Mouse (Mus musculus) kidney, adult 11 months (tissue): ENCODE measurements at regions not wholly inside any gene's neighbourhood (a gene's known extent, or its start where the extent isn't known, plus 50 kb on each side); places are given as distances from the start of the nearest gene placed in this dataset.

Source experiments
- DNase-seq: peaks from one replicate; pipeline ENCODE4 v3.0.0; 2022

- no peak for DNase-seq
These were observed 151.6 kb upstream of the Adamts9 start for GRCm38 (mm10) chr6:93094730-93095360.

GRCm38 (mm10) chr6:93093770-93094169 lies 150.5 kb upstream of the Adamts9 start:
- DNase-seq = no peak

- peak; percentile 83 for DNase-seq
These were observed 144.0 kb upstream of the Adamts9 start for GRCm38 (mm10) chr6:93087329-93087728.

GRCm38 (mm10) chr6:93084286-93084685 lies 141.0 kb upstream of the Adamts9 start:
- no peak for DNase-seq

- no peak for DNase-seq
These were observed 140.4 kb upstream of the Adamts9 start for GRCm38 (mm10) chr6:93083716-93084115.

GRCm38 (mm10) chr6:93082205-93082604 lies 138.9 kb upstream of the Adamts9 start:
- DNase-seq = no peak

GRCm38 (mm10) chr6:93076681-93077080 lies 133.4 kb upstream of the Adamts9 start:
- DNase-seq = no peak

GRCm38 (mm10) chr6:93075867-93076266 lies 132.6 kb upstream of the Adamts9 start:
- DNase-seq = no peak

- no peak for DNase-seq
These were observed 131.7 kb upstream of the Adamts9 start for GRCm38 (mm10) chr6:93075011-93075410.

- no peak for DNase-seq
These were observed 127.6 kb upstream of the Adamts9 start for GRCm38 (mm10) chr6:93070916-93071315.

GRCm38 (mm10) chr6:93067808-93068207 lies 124.5 kb upstream of the Adamts9 start:
- DNase-seq = no peak

GRCm38 (mm10) chr6:93066553-93067376 lies 123.5 kb upstream of the Adamts9 start:
- no peak for DNase-seq

- peak; percentile 59 for DNase-seq
These were observed 122.7 kb upstream of the Adamts9 start for GRCm38 (mm10) chr6:93065917-93066552.

GRCm38 (mm10) chr6:93065366-93065765 lies 122.1 kb upstream of the Adamts9 start:
- DNase-seq = no peak

- no peak for DNase-seq
These were observed 121.1 kb upstream of the Adamts9 start for GRCm38 (mm10) chr6:93064366-93064765.

- DNase-seq = no peak
These were observed 118.4 kb upstream of the Adamts9 start for GRCm38 (mm10) chr6:93061741-93062140.

GRCm38 (mm10) chr6:93045524-93045923 lies 102.2 kb upstream of the Adamts9 start:
- no peak for DNase-seq

- DNase-seq = no peak
These were observed 97.7 kb upstream of the Adamts9 start for GRCm38 (mm10) chr6:93041041-93041440.

- no peak for DNase-seq
These were observed 88.6 kb upstream of the Adamts9 start for GRCm38 (mm10) chr6:93031812-93032330.

- DNase-seq = peak; percentile 50
These were observed 83.1 kb upstream of the Adamts9 start for GRCm38 (mm10) chr6:93026068-93027022.

- DNase-seq = peak; percentile 51
These were observed 71.2 kb upstream of the Adamts9 start for GRCm38 (mm10) chr6:93014534-93014933.

GRCm38 (mm10) chr6:93011906-93012305 lies 68.6 kb upstream of the Adamts9 start:
- no peak for DNase-seq
